Mouse (Mus musculus) kidney, postnatal 0 days (tissue): ENCODE data around the gene Smco1. TPM values are rescaled to one million over a fixed set of nuclear protein-coding genes. Genes with fewer than 3 reads are reported as not detected.
"Not testable (repeated sequence)": the region's sequence is repeated elsewhere in the genome, so short reads cannot be mapped to it uniquely, and the experiment has no call there.

Experiments
- ATAC-seq: fragments of 200-750 bp; cut with Nextera tagmentation; replicated peaks from 2 replicates; pipeline ENCODE4 v1.8.0; 2017; ENCODE audit warnings: low read depth, moderate number of reproducible peaks, moderate TSS enrichment, moderate library complexity; ENCODE audit not compliant: low FRiP score
- DNase-seq: peaks from one replicate; pipeline ENCODE4 v3.0.0-alpha.2; 2016; ENCODE audit warnings: low spot score
- H3K27ac ChIP-seq: fragments of 300-500 bp; sonication (generic); 2 replicates; pipeline ENCODE4 v1.5.1; 2014; ENCODE audit warnings: mild to moderate bottlenecking
- H3K27me3 ChIP-seq: fragments of 300-500 bp; sonication (generic); 2 replicates; pipeline ENCODE4 v1.6.1; 2014; ENCODE audit warnings: low read length, mixed read lengths; ENCODE audit not compliant: insufficient read depth
- H3K36me3 ChIP-seq: fragments of 300-500 bp; sonication (generic); 2 replicates; pipeline ENCODE4 v1.6.1; 2014; ENCODE audit warnings: low read length, mixed read lengths; ENCODE audit not compliant: insufficient read depth
- H3K4me1 ChIP-seq: fragments of 300-500 bp; sonication (generic); replicated peaks from 2 replicates; pipeline ENCODE4 v1.6.1; 2014; ENCODE audit warnings: antibody characterized with exemption, low read length, mixed read lengths; ENCODE audit not compliant: insufficient read depth
- H3K4me2 ChIP-seq: fragments of 300-500 bp; sonication (generic); 2 replicates; pipeline ENCODE4 v1.6.1; 2014; ENCODE audit warnings: mild to moderate bottlenecking, low read length, moderate library complexity, mixed read lengths
- H3K4me3 ChIP-seq: fragments of 300-500 bp; sonication (generic); replicated peaks from 2 replicates; pipeline ENCODE4 v1.5.1; 2014; ENCODE audit warnings: low read depth, low read length
- H3K9ac ChIP-seq: fragments of 300-500 bp; sonication (generic); 2 replicates; pipeline ENCODE4 v1.6.1; 2014; ENCODE audit warnings: low read depth, low read length
- H3K9me3 ChIP-seq: fragments of 300-500 bp; sonication (generic); replicated peaks from 2 replicates; pipeline ENCODE4 v1.6.1; 2016; ENCODE audit warnings: low read length, inconsistent platforms, mixed read lengths
- CTCF ChIP-seq: IDR thresholded peaks from 2 replicates; pipeline ENCODE4 v1.5.1; 2016; ENCODE audit warnings: antibody characterized with exemption, low read depth, mild to moderate bottlenecking, moderate library complexity
- WGBS: fragments of 180-500 bp; shearing (Covaris S2); extraction: QIAGEN DNeasy Blood & Tissue Kit; methylation state at CpG from one replicate; pipeline ENCODE4 v1.1.7; 2014; 5-methylcytosine and 5-hydroxymethylcytosine counted together
- polyA plus RNA-seq: library from polyadenylated mRNA; unstranded; fragments of >200 nt; fragmentation: Nextera tagmentation; extraction: Ambion mirVana; gene quantifications from 2 replicates; pipeline ENCODE4 v1.2.1, GENCODE M21; 2015

Smco1 gene
- polyA plus RNA-seq, 1 experiment from 2014 or later = not detected

GRCm38 (mm10) chr16:32243901-32244300 lies 27.4 kb upstream of the Smco1 start:
- no peak for ATAC-seq
- no peak for TF ChIP-seq CTCF
- 94% methylated on average over 3 of the region's 3 CpGs for WGBS

GRCm38 (mm10) chr16:32246351-32246791 lies 24.9 kb upstream of the Smco1 start:
- Histone ChIP-seq H3K27me3 (no peaks in the 10 kb centered on the region), H3K9me3 (no peaks in the 10 kb centered on the region), H3K27ac (peak overlapping the region; percentile 93), H3K4me2 (peak overlapping the region; percentile 65), H3K9ac (peak overlapping the region; percentile 87), H3K36me3 (no peaks in the 10 kb centered on the region), H3K4me1 (peaks cover 5% of the 10 kb centered on the region; the same call in 1 of the 2 replicates), H3K4me3 (peak overlapping the region; percentile 83)
- ATAC-seq (no peak), DNase-seq (peak; percentile 43)
- WGBS = under 1% methylated on average over 41 of the region's 41 CpGs
- no peak for TF ChIP-seq CTCF

More at GRCm38 (mm10) chr16:32243901-32244300, 27.4 kb upstream of the Smco1 start:
- Histone ChIP-seq H3K9me3 (no peaks in the 10 kb centered on the region), H3K9ac (no peak overlapping the region), H3K27ac (no peak overlapping the region), H3K36me3 (no peaks in the 10 kb centered on the region), H3K4me3 (no peak overlapping the region), H3K27me3 (no peaks in the 10 kb centered on the region), H3K4me2 (no peak overlapping the region), H3K4me1 (peaks cover 5% of the 10 kb centered on the region; the same call in 1 of the 2 replicates)
- no peak for DNase-seq

- peak; percentile 99 for ATAC-seq
- Histone ChIP-seq H3K4me1 (peaks cover 5% of the 10 kb centered on the region; the same call in 1 of the 2 replicates), H3K27me3 (no peaks in the 10 kb centered on the region), H3K9ac (peak within 1 kb of the TSS; percentile 87), H3K36me3 (no peaks in the 10 kb centered on the region), H3K27ac (peak within 1 kb of the TSS; percentile 93), H3K4me2 (peak within 1 kb of the TSS; percentile 76), H3K9me3 (no peaks in the 10 kb centered on the region), H3K4me3 (peak within 1 kb of the TSS; percentile 83)
- no peak for TF ChIP-seq CTCF
- WGBS = under 1% methylated on average over 48 of the region's 48 CpGs
- DNase-seq = peak; percentile 98
These were observed 24.3 kb upstream of the Smco1 start, which contains the start of the genes Fbxo45 and Wdr53 for GRCm38 (mm10) chr16:32246952-32247370. Gene Fbxo45 (minus strand): TSS chr16:32247158. Gene Wdr53 (plus strand): TSS chr16:32247227.

- H3K4me2 ChIP-seq, H3K36me3 ChIP-seq, H3K9me3 ChIP-seq, ATAC-seq, H3K9ac ChIP-seq, H3K4me1 ChIP-seq, H3K27me3 ChIP-seq, H3K4me3 ChIP-seq, H3K27ac ChIP-seq, DNase-seq: not testable (repeated sequence)
- 87% methylated on average over 2 of the region's 2 CpGs for WGBS
- peak; percentile 54 for TF ChIP-seq CTCF
These were observed 7.0 kb upstream of the Smco1 start for GRCm38 (mm10) chr16:32264225-32264624.

GRCm38 (mm10) chr16:32273338-32273737 lies 2.1 kb downstream of the Smco1 start:
- Histone ChIP-seq H3K4me3 (no peak overlapping the region), H3K36me3 (no peaks in the 10 kb centered on the region), H3K4me2 (no peak overlapping the region), H3K9me3 (no peaks in the 10 kb centered on the region), H3K27ac (no peak overlapping the region), H3K27me3 (no peaks in the 10 kb centered on the region), H3K9ac (no peak overlapping the region), H3K4me1 (peaks cover 3% of the 10 kb centered on the region; the same call in 1 of the 2 replicates)
- peak; percentile 6 for DNase-seq
- TF ChIP-seq CTCF = peak; percentile 54
- WGBS = 51% methylated on average over 9 of the region's 9 CpGs
- ATAC-seq = no peak

- DNase-seq (no peak), ATAC-seq (no peak)
- WGBS = 88% methylated on average over 6 of the region's 6 CpGs
- H3K36me3 ChIP-seq = no peaks in the 10 kb centered on the region
- no peak overlapping the region for H3K4me3 ChIP-seq
- H3K27ac ChIP-seq = no peak overlapping the region
- H3K4me2 ChIP-seq = no peak overlapping the region
- H3K9ac ChIP-seq = no peak overlapping the region
- H3K4me1 ChIP-seq = peaks cover 3% of the 10 kb centered on the region; the same call in 1 of the 2 replicates
- no peaks in the 10 kb centered on the region for H3K9me3 ChIP-seq
- no peak for TF ChIP-seq CTCF
- no peaks in the 10 kb centered on the region for H3K27me3 ChIP-seq
These were observed 3.8 kb downstream of the Smco1 start for GRCm38 (mm10) chr16:32275041-32275440.
